Mouse (Mus musculus): ENCODE measurements around the gene Doc2b. TPM values are rescaled to one million over a fixed set of nuclear protein-coding genes. Genes with fewer than 3 reads are reported as not detected.
A peak's percentile ranks its signal among the peaks of the same experiment; 100 is the strongest.

Gene Doc2b
- polyA plus RNA-seq, 1 experiment from 2014 or later: 0.65 TPM

GRCm38 (mm10) chr11:75783799-75784198 is 12.1 kb downstream of the Doc2b start:
- H3K27ac ChIP-seq (replicated peaks): no peak overlapping the region
- H3K27me3 ChIP-seq (ENCODE audit: control insufficient read depth, insufficient read depth, low read length): no peaks in the 10 kb centered on the region
- 84% methylated on average over 5 of the region's 5 CpGs for WGBS
- H3K36me3 ChIP-seq (ENCODE audit: control insufficient read depth, insufficient read depth, low read length): no peaks in the 10 kb centered on the region
- no peak overlapping the region for H3K4me3 ChIP-seq (ENCODE audit: low read depth, low read length)
- H3K9ac ChIP-seq (ENCODE audit: low read length): no peak overlapping the region
- TF ChIP-seq EP300 (optimal IDR thresholded peaks at IDR 0.05): no peak
- DNase-seq (ENCODE audit: low spot score) (no peak), ATAC-seq (ENCODE audit: low FRiP score, low TSS enrichment) (no peak)
- H3K9me3 ChIP-seq (ENCODE audit: control insufficient read depth, low read length): no peaks in the 10 kb centered on the region
- no peak overlapping the region for H3K4me2 ChIP-seq (replicated peaks; ENCODE audit: low read depth)
- H3K4me1 ChIP-seq (replicated peaks; ENCODE audit: control insufficient read depth, insufficient read depth): no peaks in the 10 kb centered on the region

GRCm38 (mm10) chr11:75781919-75782318 is 13.9 kb downstream of the Doc2b start:
- Histone ChIP-seq H3K36me3 (ENCODE audit: control insufficient read depth, insufficient read depth, low read length) (no peaks in the 10 kb centered on the region), H3K4me3 (ENCODE audit: low read depth, low read length) (no peak overlapping the region), H3K9ac (ENCODE audit: low read length) (no peak overlapping the region), H3K27ac (replicated peaks) (no peak overlapping the region), H3K27me3 (ENCODE audit: control insufficient read depth, insufficient read depth, low read length) (no peaks in the 10 kb centered on the region), H3K4me1 (replicated peaks; ENCODE audit: control insufficient read depth, insufficient read depth) (no peaks in the 10 kb centered on the region), H3K9me3 (ENCODE audit: control insufficient read depth, low read length) (no peaks in the 10 kb centered on the region), H3K4me2 (replicated peaks; ENCODE audit: low read depth) (no peak overlapping the region)
- peak; percentile 49; the same call in 1 of the 2 replicates for ATAC-seq (ENCODE audit: low FRiP score, low TSS enrichment)
- TF ChIP-seq EP300 (optimal IDR thresholded peaks at IDR 0.05) (no peak), CTCF (IDR thresholded peaks at IDR 0.05; ENCODE audit: low read depth) (peak; percentile 98)
- peak; percentile 78 for DNase-seq (ENCODE audit: low spot score)
- 20% methylated on average over 6 of the region's 6 CpGs for WGBS

- Histone ChIP-seq H3K27ac (replicated peaks) (no peak overlapping the region), H3K4me1 (replicated peaks; ENCODE audit: control insufficient read depth, insufficient read depth) (no peaks in the 10 kb centered on the region), H3K9ac (ENCODE audit: low read length) (no peak overlapping the region), H3K4me2 (replicated peaks; ENCODE audit: low read depth) (no peak overlapping the region), H3K27me3 (ENCODE audit: control insufficient read depth, insufficient read depth, low read length) (no peaks in the 10 kb centered on the region), H3K36me3 (ENCODE audit: control insufficient read depth, insufficient read depth, low read length) (no peaks in the 10 kb centered on the region), H3K9me3 (ENCODE audit: control insufficient read depth, low read length) (no peaks in the 10 kb centered on the region), H3K4me3 (ENCODE audit: low read depth, low read length) (no peak overlapping the region)
- 88% methylated on average over 1 of the region's 1 CpGs for WGBS
- TF ChIP-seq EP300 (optimal IDR thresholded peaks at IDR 0.05) (no peak), CTCF (IDR thresholded peaks at IDR 0.05; ENCODE audit: low read depth) (peak; percentile 55)
- no peak for DNase-seq (ENCODE audit: low spot score)
- no peak for ATAC-seq (ENCODE audit: low FRiP score, low TSS enrichment)
Measured at GRCm38 (mm10) chr11:75775919-75776318, 19.9 kb downstream of the Doc2b start.

- no peak overlapping the region for H3K4me2 ChIP-seq (replicated peaks; ENCODE audit: low read depth)
- no peak overlapping the region for H3K27ac ChIP-seq (replicated peaks)
- DNase-seq (ENCODE audit: low spot score) (peak; percentile 6), ATAC-seq (ENCODE audit: low FRiP score, low TSS enrichment) (no peak)
- no peaks in the 10 kb centered on the region for H3K4me1 ChIP-seq (replicated peaks; ENCODE audit: control insufficient read depth, insufficient read depth)
- TF ChIP-seq EP300 (optimal IDR thresholded peaks at IDR 0.05) (no peak), CTCF (IDR thresholded peaks at IDR 0.05; ENCODE audit: low read depth) (no peak)
- H3K9me3 ChIP-seq (ENCODE audit: control insufficient read depth, low read length): no peaks in the 10 kb centered on the region
- H3K9ac ChIP-seq (ENCODE audit: low read length): no peak overlapping the region
- WGBS: 72% methylated on average over 5 of the region's 5 CpGs
- H3K4me3 ChIP-seq (ENCODE audit: low read depth, low read length): no peak overlapping the region
- H3K27me3 ChIP-seq (ENCODE audit: control insufficient read depth, insufficient read depth, low read length): no peaks in the 10 kb centered on the region
- no peaks in the 10 kb centered on the region for H3K36me3 ChIP-seq (ENCODE audit: control insufficient read depth, insufficient read depth, low read length)
Measured at GRCm38 (mm10) chr11:75772562-75772961, 23.3 kb downstream of the Doc2b start.

- Histone ChIP-seq H3K9ac (ENCODE audit: low read length) (no peak overlapping the region), H3K4me1 (replicated peaks; ENCODE audit: control insufficient read depth, insufficient read depth) (no peaks in the 10 kb centered on the region), H3K27ac (replicated peaks) (no peak overlapping the region), H3K27me3 (ENCODE audit: control insufficient read depth, insufficient read depth, low read length) (no peaks in the 10 kb centered on the region), H3K4me3 (ENCODE audit: low read depth, low read length) (peak overlapping the region; percentile 20; the same call in 1 of the 2 replicates), H3K36me3 (ENCODE audit: control insufficient read depth, insufficient read depth, low read length) (peaks cover 14% of the 10 kb centered on the region), H3K4me2 (replicated peaks; ENCODE audit: low read depth) (peak overlapping the region; percentile 48), H3K9me3 (ENCODE audit: control insufficient read depth, low read length) (no peaks in the 10 kb centered on the region)
- WGBS: 0% methylated on average over 23 of the region's 23 CpGs
- ATAC-seq (ENCODE audit: low FRiP score, low TSS enrichment): peak; percentile 91
- TF ChIP-seq EP300 (optimal IDR thresholded peaks at IDR 0.05) (no peak), CTCF (IDR thresholded peaks at IDR 0.05; ENCODE audit: low read depth) (peak; percentile 87)
- peak; percentile 92 for DNase-seq (ENCODE audit: low spot score)
Measured at GRCm38 (mm10) chr11:75769206-75769605, 26.6 kb downstream of the Doc2b start.

- no peak for TF ChIP-seq CTCF (IDR thresholded peaks at IDR 0.05; ENCODE audit: low read depth)
- no peak for TF ChIP-seq EP300 (optimal IDR thresholded peaks at IDR 0.05)
- H3K4me1 ChIP-seq (replicated peaks; ENCODE audit: control insufficient read depth, insufficient read depth): no peaks in the 10 kb centered on the region
- H3K4me2 ChIP-seq (replicated peaks; ENCODE audit: low read depth): peak overlapping the region; percentile 48; the same call in 1 of the 2 replicates
- H3K27ac ChIP-seq (replicated peaks): no peak overlapping the region
- ATAC-seq (ENCODE audit: low FRiP score, low TSS enrichment): no peak
- peaks cover 14% of the 10 kb centered on the region for H3K36me3 ChIP-seq (ENCODE audit: control insufficient read depth, insufficient read depth, low read length)
- no peak overlapping the region for H3K9ac ChIP-seq (ENCODE audit: low read length)
- peak; percentile 14 for DNase-seq (ENCODE audit: low spot score)
- WGBS: 41% methylated on average over 6 of the region's 6 CpGs
- no peaks in the 10 kb centered on the region for H3K27me3 ChIP-seq (ENCODE audit: control insufficient read depth, insufficient read depth, low read length)
- no peak overlapping the region; the same call in 1 of the 2 replicates for H3K4me3 ChIP-seq (ENCODE audit: low read depth, low read length)
- no peaks in the 10 kb centered on the region for H3K9me3 ChIP-seq (ENCODE audit: control insufficient read depth, low read length)
Measured at GRCm38 (mm10) chr11:75768091-75768989, 27.5 kb downstream of the Doc2b start.
